8 mouse cellular contexts compared by ENCODE assay signal in genomic region chr11:117654380-117654924, GRCm38 (mm10). TPM values are rescaled to one million over a fixed set of nuclear protein-coding genes. Genes with fewer than 3 reads are reported as not detected.
DNase-seq lines count a peak whose midpoint lies in the region; ATAC-seq and TF ChIP-seq lines count a peak whose summit lies in the region.

No protein-coding gene starts in this region.

- TF ChIP-seq CTCF in CH12.LX (conservative IDR thresholded peaks at IDR 0.05 in 1 of 2, IDR thresholded peaks at IDR 0.05 in 1 of 2; ENCODE audit: low read depth in 2 of 2, low read length in 2 of 2) = no peak

- DNase-seq in CH12.LX (ENCODE audit: extremely low read depth) = peak; percentile 100
- DNase-seq in c-Kit-positive CD71-positive TER-119-negative erythroid progenitor cells, embryonic 14.5 days (ENCODE audit: low read depth) = peak; percentile 96
- DNase-seq in forebrain, embryonic 11.5 days (ENCODE audit: low spot score) = peak; percentile 100
- peak; percentile 99 to 100 for DNase-seq in kidney, postnatal 36 days
- DNase-seq in telencephalon, adult 2 months (ENCODE audit: low read depth, low spot score) = peak; percentile 100

- no peaks in the 10 kb centered on the region for H3K9me3 ChIP-seq in CH12.LX (replicated peaks; ENCODE audit: low read length)
- no peaks in the 10 kb centered on the region for H3K9me3 ChIP-seq in forebrain, embryonic 11.5 days (ENCODE audit: control insufficient read depth, low read length)
- no peaks in the 10 kb centered on the region for H3K9me3 ChIP-seq in heart, embryonic 16.5 days (replicated peaks; ENCODE audit: control insufficient read depth, low read length)
- no peaks in the 10 kb centered on the region for H3K9me3 ChIP-seq in liver, embryonic 15.5 days (replicated peaks)
- H3K9me3 ChIP-seq in neural tube, embryonic 12.5 days = no peaks in the 10 kb centered on the region

- TF ChIP-seq RAD21 in CH12.LX (IDR thresholded peaks at IDR 0.05; ENCODE audit: low read depth, low read length) = no peak

- dilution Hi-C loops in CH12.LX (cut with MboI; ENCODE audit: extremely low pct_ligation_motif_present, extremely low pct_unique_long_range_greater_than_20kb, low sequenced_read_pairs) = no loop called here

- in situ Hi-C loops in CH12.LX (cut with MboI; ENCODE audit: low pct_ligation_motif_present, low pct_unique_long_range_greater_than_20kb, low sequenced_read_pairs) = loop anchor here (5.0 kb wide), 2 partner anchors 42 to 172 kb away; partner anchors contain the start of gene Gm11733

- H3K79me2 ChIP-seq in CH12.LX (replicated peaks; ENCODE audit: control insufficient read depth, extremely low read depth, insufficient read depth, poor library complexity, severe bottlenecking) = peaks cover 43% of the 10 kb centered on the region

- H3K27ac ChIP-seq in CH12.LX (ENCODE audit: insufficient read depth, low read depth) = peak overlapping the region; percentile 71
- peak overlapping the region; percentile 90 for H3K27ac ChIP-seq in forebrain, embryonic 11.5 days (ENCODE audit: low read depth, low read length)
- peak overlapping the region; percentile 96 for H3K27ac ChIP-seq in heart, embryonic 16.5 days (ENCODE audit: low read length)
- peak overlapping the region; percentile 83 for H3K27ac ChIP-seq in liver, embryonic 15.5 days (replicated peaks)
- H3K27ac ChIP-seq in neural tube, embryonic 12.5 days = peak overlapping the region; percentile 94

- peaks cover 0 to 4% of the 10 kb centered on the region in 2 experiments for H3K36me3 ChIP-seq in CH12.LX (replicated peaks in 1 of 2; ENCODE audit: control insufficient read depth in 1 of 2, insufficient read depth in 1 of 2, low read length in 1 of 2)
- no peaks in the 10 kb centered on the region for H3K36me3 ChIP-seq in forebrain, embryonic 11.5 days (ENCODE audit: control insufficient read depth, insufficient read depth, low read length)
- H3K36me3 ChIP-seq in heart, embryonic 16.5 days (ENCODE audit: control insufficient read depth, insufficient read depth) = no peaks in the 10 kb centered on the region
- H3K36me3 ChIP-seq in liver, embryonic 15.5 days (replicated peaks) = no peaks in the 10 kb centered on the region
- no peaks in the 10 kb centered on the region for H3K36me3 ChIP-seq in neural tube, embryonic 12.5 days

- H3K4me2 ChIP-seq in CH12.LX (ENCODE audit: insufficient read depth, low read depth, poor library complexity, severe bottlenecking) = peak overlapping the region; percentile 72; the same call in 1 of the 2 replicates
- peak overlapping the region; percentile 97 for H3K4me2 ChIP-seq in forebrain, embryonic 11.5 days (ENCODE audit: low read depth, low read length, severe bottlenecking)
- peak overlapping the region; percentile 93 for H3K4me2 ChIP-seq in heart, embryonic 16.5 days (ENCODE audit: low read depth, low read length)
- H3K4me2 ChIP-seq in liver, embryonic 15.5 days = peak overlapping the region; percentile 96
- peak overlapping the region; percentile 81 for H3K4me2 ChIP-seq in neural tube, embryonic 12.5 days (replicated peaks)

- H3K4me1 ChIP-seq in CH12.LX (ENCODE audit: control insufficient read depth in 1 of 2, insufficient read depth in 2 of 2) = peaks cover 6 to 49% of the 10 kb centered on the region in 2 experiments
- peaks cover 9% of the 10 kb centered on the region for H3K4me1 ChIP-seq in forebrain, embryonic 11.5 days (replicated peaks; ENCODE audit: control insufficient read depth, insufficient read depth, low read length)
- peaks cover 25% of the 10 kb centered on the region for H3K4me1 ChIP-seq in heart, embryonic 16.5 days (ENCODE audit: control insufficient read depth, insufficient read depth, low read length)
- H3K4me1 ChIP-seq in liver, embryonic 15.5 days (replicated peaks) = peaks cover 48% of the 10 kb centered on the region
- H3K4me1 ChIP-seq in neural tube, embryonic 12.5 days = peaks cover 40% of the 10 kb centered on the region

- peaks cover 29% of the 10 kb centered on the region for H3K27me3 ChIP-seq in CH12.LX (replicated peaks)
- H3K27me3 ChIP-seq in forebrain, embryonic 11.5 days (ENCODE audit: control insufficient read depth, insufficient read depth, low read length) = no peaks in the 10 kb centered on the region; the same call in 1 of the 2 replicates
- no peaks in the 10 kb centered on the region; the same call in 1 of the 2 replicates for H3K27me3 ChIP-seq in heart, embryonic 16.5 days (ENCODE audit: control insufficient read depth, insufficient read depth, low read length)
- H3K27me3 ChIP-seq in liver, embryonic 15.5 days = peaks cover 48% of the 10 kb centered on the region
- no peaks in the 10 kb centered on the region; the same call in 1 of the 2 replicates for H3K27me3 ChIP-seq in neural tube, embryonic 12.5 days (replicated peaks)

- peak overlapping the region; percentile 98 for H3K9ac ChIP-seq in CH12.LX (ENCODE audit: insufficient read depth, low read depth)
- peak overlapping the region; percentile 96 for H3K9ac ChIP-seq in forebrain, embryonic 11.5 days (ENCODE audit: low read length)
- H3K9ac ChIP-seq in heart, embryonic 16.5 days (ENCODE audit: low read length) = peak overlapping the region; percentile 98
- H3K9ac ChIP-seq in liver, embryonic 15.5 days = peak overlapping the region; percentile 84
- peak overlapping the region; percentile 100 for H3K9ac ChIP-seq in neural tube, embryonic 12.5 days

- H3K4me3 ChIP-seq in CH12.LX (replicated peaks in 1 of 3; ENCODE audit: low read depth in 2 of 3, low read length in 2 of 3, poor library complexity in 1 of 3) = peak overlapping the region; percentile 59 to 92 (median 83)
- peak overlapping the region; percentile 98 for H3K4me3 ChIP-seq in forebrain, embryonic 11.5 days (ENCODE audit: low read depth, low read length)
- H3K4me3 ChIP-seq in heart, embryonic 16.5 days (ENCODE audit: low read length) = peak overlapping the region; percentile 91
- peak overlapping the region; percentile 82 for H3K4me3 ChIP-seq in liver, embryonic 15.5 days (replicated peaks)
- peak overlapping the region; percentile 99 for H3K4me3 ChIP-seq in neural tube, embryonic 12.5 days

- TF ChIP-seq EP300 in CH12.LX (IDR thresholded peaks at IDR 0.05; ENCODE audit: low read length) = no peak

- peak; percentile 96 for ATAC-seq in forebrain, embryonic 11.5 days (replicated peaks; ENCODE audit: low FRiP score)
- ATAC-seq in heart, embryonic 16.5 days (replicated peaks; ENCODE audit: extremely low read depth, insufficient read depth, low FRiP score) = peak; percentile 97
- peak; percentile 92 for ATAC-seq in liver, embryonic 15.5 days (ENCODE audit: insufficient read depth)
- peak; percentile 97 for ATAC-seq in neural tube, embryonic 12.5 days (ENCODE audit: low FRiP score, low read depth)

- under 1% methylated on average over 71 of the region's 71 CpGs for WGBS in forebrain, embryonic 11.5 days
- under 1% methylated on average over 62 of the region's 71 CpGs for WGBS in heart, embryonic 16.5 days
- WGBS in liver, embryonic 15.5 days (ENCODE audit: insufficient replicate concordance) = under 1% methylated on average over 57 of the region's 71 CpGs
- WGBS in neural tube, embryonic 12.5 days = under 1% methylated on average over 71 of the region's 71 CpGs

- TF ChIP-seq POLR2A in CH12.LX (IDR thresholded peaks at IDR 0.05; ENCODE audit: low read depth, low read length) = peak; percentile 99

TF ChIP-seq in CH12.LX, 34 proteins besides CTCF, POLR2A, EP300 and RAD21 (continues in another document):
- TF ChIP-seq ZKSCAN1 (IDR thresholded peaks at IDR 0.05; ENCODE audit: borderline replicate concordance, low read depth, low read length) (no peak), KAT2A (IDR thresholded peaks at IDR 0.05; ENCODE audit: insufficient replicate concordance, low read length) (0 out of 2 replicates have a peak, but pooled peaks have one; percentile 47), CHD1 (IDR thresholded peaks at IDR 0.05; ENCODE audit: low read depth, low read length) (no peak), NELFE (IDR thresholded peaks at IDR 0.05; ENCODE audit: low read depth, low read length) (peak; percentile 98), SIN3A (IDR thresholded peaks at IDR 0.05; ENCODE audit: low read length) (no peak; the same call in 1 of the 2 replicates), ELF1 (IDR thresholded peaks at IDR 0.05; ENCODE audit: low read depth, low read length) (peak; percentile 93), ETS1 (conservative IDR thresholded peaks at IDR 0.05; ENCODE audit: low read depth, low read length) (peak; percentile 52; the same call in 1 of the 2 replicates), MAFK (IDR thresholded peaks at IDR 0.05; ENCODE audit: insufficient replicate concordance, low read length) (no peak), JUND (conservative IDR thresholded peaks at IDR 0.05; ENCODE audit: low read depth, low read length) (no peak), USF2 (conservative IDR thresholded peaks at IDR 0.05; ENCODE audit: low read depth, low read length) (peak; percentile 93), SMC3 (IDR thresholded peaks at IDR 0.05; ENCODE audit: low read depth, low read length) (no peak; the same call in 1 of the 2 replicates), E2F4 (IDR thresholded peaks at IDR 0.05; ENCODE audit: insufficient replicate concordance, low read depth, low read length) (peak; percentile 65; the same call in 1 of the 2 replicates), TCF12 (IDR thresholded peaks at IDR 0.05; ENCODE audit: low read depth, low read length) (peak; percentile 98), MXI1 (IDR thresholded peaks at IDR 0.05; ENCODE audit: low read depth, low read length) (no peak), UBTF (IDR thresholded peaks at IDR 0.05; ENCODE audit: low read depth, low read length) (no peak), POLR2AphosphoS2 (IDR thresholded peaks at IDR 0.05; ENCODE audit: low read depth, low read length) (peak; percentile 87; the same call in 1 of the 2 replicates), BHLHE40 (IDR thresholded peaks at IDR 0.05; ENCODE audit: low read depth, low read length) (peak; percentile 99), ZC3H11A (IDR thresholded peaks at IDR 0.05; ENCODE audit: low read depth, low read length) (no peak), TBP (conservative IDR thresholded peaks at IDR 0.05; ENCODE audit: low read depth, low read length) (peak; percentile 96), JUN (IDR thresholded peaks at IDR 0.05; ENCODE audit: insufficient read depth, low read depth, low read length) (no peak), GABPA (IDR thresholded peaks at IDR 0.05; ENCODE audit: insufficient replicate concordance, low read depth, low read length) (no peak)

RNA-seq across cellular contexts. Expression of gene Tnrc6c, which starts 0.4 kb away (rescaled TPM):
- total RNA-seq in CH12.LX (2012; rRNA removed) = 16.7 and 17.2 TPM in 2 replicates
- 6.1 and 6.9 TPM in 2 replicates for total RNA-seq in CH12.LX (2014; rRNA removed)
- 12.2 and 12.8 TPM in 2 replicates for polyA plus RNA-seq in CH12.LX (2012; ENCODE audit: insufficient read length, low read depth)
- 18.5 and 18.8 TPM in 2 replicates for polyA plus RNA-seq in forebrain, embryonic 11.5 days (2014; fragmentation: Nextera tagmentation; extraction: Ambion mirVana)
- 6.1 and 6.5 TPM in 2 replicates for polyA plus RNA-seq in heart, embryonic 16.5 days (2015; fragmentation: Nextera tagmentation; extraction: Ambion mirVana)
- polyA plus RNA-seq in liver, embryonic 15.5 days (2015; fragmentation: Nextera tagmentation; extraction: Ambion mirVana) = 2.4 and 3.0 TPM in 2 replicates
- polyA plus RNA-seq in neural tube, embryonic 12.5 days (2016; fragmentation: Nextera tagmentation; extraction: Ambion mirVana) = 25.0 and 26.6 TPM in 2 replicates

Comparison
In these comparisons a context has a peak if more than half of its experiments do, and no peak if none do; other contexts are left out.
1. Peak in every context shown above with its lines: DNase-seq, ATAC-seq, H3K4me3 ChIP-seq and H3K27ac ChIP-seq.